Mouse (Mus musculus) urinary bladder, adult 18-20 months (tissue): ENCODE data around the gene Cbx5.

Experiments
- DNase-seq, 2 experiments: peaks; one replicate each; pipeline ENCODE4 v3.0.0; 2022; ENCODE audit warnings: low spot score in 2 of 2, mixed read lengths in 2 of 2

Cbx5 gene

DNA sequence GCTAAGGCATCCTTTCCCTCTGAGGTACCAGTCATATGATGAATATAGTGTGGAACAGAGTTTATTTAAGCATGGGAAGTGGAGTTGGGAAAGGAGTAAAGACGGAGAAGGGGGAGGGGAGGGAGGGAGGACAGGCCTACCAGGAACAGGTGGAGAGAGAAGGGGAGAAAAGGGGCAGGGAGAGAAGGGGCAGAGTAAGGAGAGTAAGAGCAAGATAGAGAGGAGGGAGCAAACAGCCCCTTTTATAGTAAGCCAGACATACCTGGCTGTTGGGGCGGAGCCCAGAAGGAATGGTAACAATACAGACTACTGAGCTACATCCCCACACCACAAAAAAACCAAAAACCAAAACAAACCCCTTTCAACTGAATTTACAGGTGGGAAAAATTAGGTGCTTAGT, 23.6 kb downstream of the Cbx5 start:
- no peak for DNase-seq

DNA sequence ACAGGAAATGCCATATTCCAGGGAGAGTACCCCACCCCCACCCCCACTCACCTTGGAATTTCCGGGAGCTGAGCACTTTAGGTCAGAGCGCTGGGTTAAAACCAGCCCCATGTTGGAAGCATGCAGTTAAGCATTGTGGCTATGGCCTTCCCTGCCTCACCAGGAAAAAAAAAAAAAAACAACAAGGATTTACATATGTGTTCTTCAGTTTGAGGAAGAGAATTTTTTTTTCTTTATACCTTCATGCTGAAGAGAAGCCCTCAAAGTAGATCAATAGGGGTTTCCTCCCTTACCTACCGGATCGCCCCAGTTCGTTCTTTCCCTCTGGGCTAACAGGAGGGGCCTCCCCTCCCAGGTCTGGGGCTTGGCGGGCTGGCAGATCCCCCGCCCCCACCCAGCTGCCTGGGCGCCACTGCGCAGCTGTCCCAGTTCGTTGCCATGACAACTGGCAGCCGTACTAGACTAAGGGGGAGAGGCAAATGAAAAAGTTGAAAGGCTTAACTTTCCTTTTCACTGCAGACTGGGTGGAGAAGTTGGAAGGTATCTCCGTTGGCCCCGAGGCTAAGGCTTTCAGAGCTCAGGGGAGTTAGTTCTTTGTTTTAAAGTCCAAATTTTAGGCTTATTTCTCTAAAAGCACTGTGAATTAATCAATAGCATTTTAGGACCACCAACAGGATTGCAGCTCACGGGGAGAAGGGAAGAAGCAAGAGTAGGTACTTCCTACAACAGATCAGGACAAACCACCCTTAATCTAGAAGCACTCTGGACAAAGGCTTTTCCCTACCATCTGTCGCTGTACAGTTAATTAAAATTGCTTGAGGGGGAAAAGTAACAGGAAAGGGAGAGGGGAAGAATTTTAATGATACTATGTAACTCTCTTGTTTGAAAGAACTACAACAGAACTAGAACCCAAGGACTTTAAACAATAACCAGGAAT, 24.4 kb downstream of the Cbx5 start:
- DNase-seq: peak; percentile 59 to 78

DNA sequence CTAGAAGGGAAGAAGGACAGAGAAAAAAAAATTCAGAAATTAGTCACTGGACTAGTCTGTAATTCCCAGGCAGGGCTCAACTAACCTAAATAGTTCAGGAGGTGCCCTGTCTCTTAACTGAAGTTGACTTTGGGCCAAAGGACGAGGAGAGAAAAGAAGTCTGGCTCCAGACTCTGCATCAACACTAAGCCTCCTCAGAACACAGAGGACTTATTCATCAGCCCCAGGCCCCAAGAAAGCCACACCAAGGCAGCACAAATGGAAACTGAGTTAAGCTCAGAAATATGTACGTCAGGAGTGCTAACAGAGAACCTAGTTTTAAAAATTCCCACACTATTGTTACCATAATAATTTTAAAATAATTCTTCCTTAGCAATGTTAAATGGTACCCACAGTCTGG, 25.5 kb downstream of the Cbx5 start:
- no peak for DNase-seq

DNA sequence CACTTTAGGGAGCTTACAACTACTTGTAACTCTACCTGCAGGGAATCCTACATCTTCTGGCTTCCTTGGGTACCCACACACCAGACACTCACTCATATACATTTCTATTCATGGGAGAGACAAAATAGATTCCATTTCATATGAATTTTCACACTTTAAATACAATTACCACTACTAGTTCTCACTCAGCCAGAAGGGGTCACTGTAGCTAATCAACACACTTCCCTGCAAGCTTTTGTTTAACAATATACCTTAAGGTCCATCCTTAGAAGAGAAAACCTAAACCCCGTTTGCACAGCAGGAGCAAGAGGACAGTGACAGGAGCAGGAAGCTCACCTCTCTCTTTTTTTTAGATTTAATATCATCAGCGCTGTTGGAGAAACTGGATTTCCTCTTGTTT, 34.5 kb downstream of the Cbx5 start:
- DNase-seq: no peak

DNA sequence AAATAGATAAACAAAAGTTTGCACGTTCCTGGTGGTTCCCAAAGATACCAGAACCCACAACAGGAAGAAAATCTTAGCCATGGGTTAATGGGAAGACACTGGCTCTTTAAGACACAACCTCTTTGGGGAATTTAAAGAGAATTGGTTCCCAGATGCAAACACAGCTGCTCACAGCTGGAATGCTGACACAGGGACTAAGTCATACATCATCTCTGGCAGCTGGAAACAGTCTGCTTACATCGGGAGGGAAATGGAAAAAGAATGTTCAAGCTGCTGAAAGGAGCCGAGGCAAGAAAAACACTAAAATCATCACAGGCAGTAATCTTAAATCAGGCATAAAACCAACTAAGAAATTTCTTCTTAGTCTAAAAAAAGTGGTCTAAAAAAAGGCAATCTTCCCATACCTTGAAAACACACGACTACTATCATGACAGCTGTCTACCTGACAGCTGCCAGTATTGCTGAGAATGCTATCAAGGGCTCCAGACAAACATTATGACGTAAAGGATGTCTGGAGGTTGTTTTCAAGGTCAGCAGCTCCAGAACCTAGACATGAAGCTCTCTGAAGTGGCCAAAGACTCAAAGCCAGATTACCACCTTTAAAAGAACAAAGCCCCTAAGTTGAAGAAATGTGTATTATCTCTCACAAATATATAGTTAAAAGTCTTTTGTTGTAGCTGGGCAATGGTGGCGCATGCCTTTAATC, 37.4 kb downstream of the Cbx5 start:
- no peak for DNase-seq

DNA sequence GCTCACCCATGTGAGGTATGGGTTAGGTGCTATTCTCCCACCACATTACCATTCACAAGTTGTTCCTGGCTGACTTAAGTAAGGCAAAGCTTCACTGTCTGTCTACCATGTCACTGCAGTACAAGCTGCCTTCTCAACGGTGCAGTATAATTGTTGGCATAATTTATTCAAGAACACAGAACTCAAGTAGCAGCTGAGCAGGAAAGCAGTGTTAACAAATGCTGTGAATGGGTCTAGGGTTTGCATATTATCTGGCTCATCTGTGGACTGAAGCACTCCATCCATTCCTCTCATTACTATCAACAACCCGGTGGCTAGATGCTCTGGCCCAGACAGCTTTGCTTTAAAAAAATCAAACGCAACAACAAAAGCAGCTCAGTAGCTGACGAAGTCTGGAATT, 41.8 kb downstream of the Cbx5 start:
- DNase-seq: no peak

DNA sequence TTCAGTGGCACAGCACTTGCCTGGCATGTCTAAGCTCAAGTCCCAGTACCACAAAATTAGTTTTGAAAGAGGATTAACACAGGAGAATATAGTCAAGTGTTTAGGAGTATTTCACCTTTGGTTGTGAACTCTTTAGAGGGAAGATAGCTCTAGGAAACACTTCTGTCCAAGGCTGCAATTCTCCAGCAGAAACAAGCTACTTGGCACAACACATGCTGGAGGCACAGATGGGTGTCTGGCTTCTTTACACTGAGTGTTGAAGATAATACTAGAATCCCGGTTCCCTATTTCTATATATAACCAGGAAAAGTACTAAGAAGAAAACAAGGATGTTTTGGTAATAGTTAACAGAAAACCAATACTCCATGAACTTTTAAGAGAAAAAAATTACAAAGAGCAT, 42.8 kb downstream of the Cbx5 start:
- DNase-seq: no peak

DNA sequence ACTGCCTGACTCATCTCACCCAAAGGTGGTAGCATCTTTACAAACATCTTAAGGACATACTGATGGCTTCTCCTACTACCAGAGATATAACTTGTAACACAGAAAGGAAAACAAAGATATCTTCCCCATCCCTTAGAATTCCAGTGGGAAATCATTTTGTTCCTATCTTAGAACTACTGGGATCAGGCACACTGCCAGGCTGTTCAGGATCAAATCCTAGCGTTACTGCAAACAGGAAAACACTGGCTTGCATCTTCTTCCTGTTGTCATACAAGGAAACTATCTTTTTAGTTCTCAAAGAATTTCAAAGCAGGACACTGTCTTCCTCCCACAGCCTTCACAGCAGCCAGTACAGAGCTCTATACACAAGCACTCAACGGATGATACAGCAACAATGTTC, 46.0 kb downstream of the Cbx5 start:
- no peak for DNase-seq

DNA sequence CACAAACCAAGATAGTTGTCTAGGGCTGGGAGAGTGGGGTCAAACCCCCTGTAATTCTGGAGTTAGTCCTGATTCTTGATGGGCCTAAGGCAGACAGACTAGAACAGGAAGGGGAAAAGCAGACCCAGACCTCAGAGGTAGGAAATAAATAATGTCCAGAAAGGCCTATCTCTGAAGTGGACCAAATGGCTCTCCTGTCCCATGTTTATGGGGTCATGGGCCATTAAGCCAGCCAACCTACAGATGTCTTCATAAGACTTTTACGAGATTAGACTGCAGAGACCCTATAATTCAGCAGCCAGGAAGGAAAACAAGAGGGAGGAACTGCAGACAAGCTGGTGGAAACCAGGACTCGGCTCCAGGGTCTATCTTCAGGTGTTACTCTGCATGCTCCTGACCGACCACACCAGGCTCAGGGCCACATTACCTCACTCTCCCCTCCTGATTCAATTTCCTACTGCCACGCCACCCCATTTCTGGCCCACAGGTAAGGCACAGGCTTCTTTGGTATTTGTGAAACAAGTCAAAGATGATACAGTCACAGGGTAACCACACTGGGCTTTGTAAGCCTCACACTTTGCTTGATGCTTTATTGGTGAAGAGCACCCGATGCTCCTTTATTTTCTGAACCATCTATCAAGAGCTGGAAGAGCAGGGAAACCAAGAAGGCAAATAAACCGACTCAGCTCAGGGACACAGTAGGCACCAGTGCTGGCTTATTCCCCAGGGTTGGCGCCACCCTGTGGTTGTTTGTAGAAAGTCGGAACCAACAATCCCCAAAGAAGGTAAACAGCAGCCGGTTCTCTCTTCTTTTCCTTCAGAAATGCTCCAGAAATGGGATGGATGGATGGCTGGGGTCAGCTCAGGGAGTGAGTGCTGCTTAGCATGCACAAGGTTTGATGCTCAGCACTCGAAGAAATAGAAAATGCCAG, 48.8 kb downstream of the Cbx5 start:
- DNase-seq: peak in 1 of 2 experiments; percentile 23

DNA sequence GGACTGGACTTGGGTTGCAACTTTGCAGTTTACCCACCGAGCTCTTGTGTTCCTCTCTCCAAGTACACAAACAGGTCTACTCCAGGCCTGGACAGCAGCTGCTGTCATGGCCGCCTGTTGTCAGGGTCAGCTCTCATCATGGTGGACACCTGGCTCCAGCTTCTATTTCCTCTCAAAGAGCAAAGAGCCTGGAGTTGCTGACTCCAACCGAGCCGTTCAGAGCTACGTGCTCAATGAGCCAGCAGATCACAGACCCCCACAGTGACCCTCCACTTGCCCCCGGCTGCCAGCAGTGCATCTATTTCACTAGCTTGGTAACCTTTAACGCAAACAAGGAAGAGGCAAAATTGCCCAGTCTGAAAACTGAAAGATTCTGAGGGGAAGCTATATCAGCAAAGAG, 49.5 kb downstream of the Cbx5 start:
- no peak for DNase-seq

DNA sequence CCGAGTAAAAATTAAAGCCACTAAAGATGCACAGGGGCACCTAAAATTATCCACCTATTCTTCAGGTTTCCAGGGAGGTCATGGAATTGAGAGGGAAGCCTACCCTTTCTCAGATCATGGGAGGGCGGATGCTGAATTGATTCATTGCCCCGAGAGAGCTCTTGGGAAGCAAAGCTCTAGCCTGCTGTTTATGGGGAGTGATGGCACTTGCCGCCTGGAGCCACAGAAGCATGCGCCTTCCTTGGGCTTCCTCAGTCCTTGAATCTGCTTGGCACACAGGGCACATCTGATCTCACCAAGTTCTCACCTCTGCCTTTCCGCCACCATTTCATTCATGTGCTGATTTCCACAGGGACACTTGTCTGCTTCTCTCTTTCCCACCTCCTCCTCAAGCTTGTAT, 51.8 kb downstream of the Cbx5 start:
- DNase-seq: no peak

DNA sequence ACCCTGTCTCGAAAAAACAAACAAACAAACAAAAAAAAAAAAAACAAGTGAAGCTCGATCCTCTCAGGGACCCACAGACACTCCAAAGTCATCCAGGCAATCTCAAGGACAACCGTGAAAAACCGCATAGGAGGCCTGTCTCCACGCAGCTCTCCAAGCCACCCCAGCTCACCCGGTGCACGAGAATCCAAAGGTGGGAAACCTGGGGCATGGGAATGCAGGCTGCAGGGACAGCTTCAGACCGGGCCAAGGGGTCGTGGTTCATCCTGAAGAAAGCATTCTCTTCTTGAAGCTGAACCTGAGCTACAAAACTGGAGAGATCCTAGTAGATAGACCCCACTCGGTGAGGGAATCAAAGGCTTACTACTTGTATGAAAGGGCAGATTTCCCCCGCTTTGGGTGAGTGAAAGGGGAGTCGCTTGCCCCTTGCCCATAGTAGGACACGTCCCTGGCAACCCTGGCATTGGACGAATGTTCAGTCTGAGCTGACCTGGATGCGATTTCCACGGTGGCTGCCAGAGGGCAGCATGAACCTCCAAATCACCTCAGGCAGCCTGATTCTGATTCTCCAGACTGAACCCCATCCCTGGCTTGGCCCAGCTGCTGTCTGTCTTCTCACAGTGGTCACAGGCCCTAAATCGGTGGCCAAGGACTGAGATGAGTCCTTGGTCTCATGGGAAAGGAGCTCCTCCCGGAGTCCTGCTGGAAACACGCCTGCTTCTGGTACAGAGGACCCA, 54.0 kb downstream of the Cbx5 start:
- DNase-seq: peak in 1 of 2 experiments; percentile 46

DNA sequence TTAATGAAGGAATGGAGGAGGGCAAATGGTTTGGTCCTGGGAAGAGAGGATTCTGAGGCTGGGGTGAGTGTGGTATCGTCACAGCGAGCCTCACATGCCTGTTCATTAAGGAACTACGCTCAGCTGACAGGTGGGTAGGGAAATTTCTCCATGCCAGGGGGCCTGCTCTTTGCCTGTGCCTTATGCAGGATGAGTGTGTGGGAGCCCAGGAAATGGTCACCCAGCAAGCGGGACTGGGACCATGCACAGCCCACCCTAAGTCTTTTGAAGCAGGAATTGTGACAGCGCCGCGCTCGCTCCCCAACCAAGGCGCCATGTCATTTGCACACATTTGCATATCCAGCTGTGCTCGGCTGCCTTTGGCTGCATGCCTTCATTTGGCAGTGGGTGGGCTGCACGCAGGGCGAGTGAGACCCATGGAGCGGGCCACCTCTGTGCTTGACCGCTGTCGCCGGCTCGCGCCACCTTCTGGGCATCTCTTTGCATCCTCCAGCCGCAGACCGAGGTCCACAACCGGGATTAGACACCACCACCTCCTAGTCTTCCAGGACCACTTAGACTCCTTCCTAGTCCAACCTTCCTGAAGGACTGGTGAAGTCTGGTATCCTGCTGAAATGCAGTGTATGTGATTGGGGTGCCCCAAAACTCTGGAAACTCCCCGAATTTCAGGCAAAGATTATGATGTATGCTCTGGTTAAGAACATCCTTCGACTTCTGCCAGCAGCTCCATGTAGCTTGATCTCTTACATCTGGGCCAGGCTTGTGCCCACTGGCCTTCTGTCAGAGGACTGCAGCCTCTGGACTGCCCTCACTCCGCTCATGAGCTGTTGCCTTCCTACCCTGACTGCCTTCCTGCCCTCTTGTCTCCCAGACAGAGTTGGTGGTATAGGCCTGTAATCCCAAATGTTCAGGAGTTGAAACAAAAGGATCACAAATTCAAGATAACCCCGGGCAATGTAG, 55.7 kb downstream of the Cbx5 start:
- DNase-seq: no peak

DNA sequence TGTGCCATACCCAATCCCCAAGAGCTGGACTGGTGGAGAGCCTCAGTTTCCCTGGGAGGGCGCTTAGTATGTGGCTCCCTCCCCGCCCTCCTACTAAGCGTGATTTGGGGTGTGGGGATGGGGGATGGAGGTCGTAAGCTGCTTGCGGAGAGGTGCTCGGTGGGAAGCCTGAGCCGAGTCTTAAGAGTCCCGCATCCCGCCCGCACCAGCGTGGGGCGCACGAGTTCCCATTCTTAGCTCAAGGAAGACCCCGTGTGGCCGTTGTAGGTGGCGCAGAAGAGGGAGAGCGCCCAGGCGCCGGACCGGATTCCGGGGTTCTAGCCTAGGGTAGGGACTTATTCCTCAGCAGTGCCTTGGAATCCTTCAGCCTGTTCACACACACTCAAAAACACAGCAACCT, 56.5 kb downstream of the Cbx5 start:
- no peak for DNase-seq

DNA sequence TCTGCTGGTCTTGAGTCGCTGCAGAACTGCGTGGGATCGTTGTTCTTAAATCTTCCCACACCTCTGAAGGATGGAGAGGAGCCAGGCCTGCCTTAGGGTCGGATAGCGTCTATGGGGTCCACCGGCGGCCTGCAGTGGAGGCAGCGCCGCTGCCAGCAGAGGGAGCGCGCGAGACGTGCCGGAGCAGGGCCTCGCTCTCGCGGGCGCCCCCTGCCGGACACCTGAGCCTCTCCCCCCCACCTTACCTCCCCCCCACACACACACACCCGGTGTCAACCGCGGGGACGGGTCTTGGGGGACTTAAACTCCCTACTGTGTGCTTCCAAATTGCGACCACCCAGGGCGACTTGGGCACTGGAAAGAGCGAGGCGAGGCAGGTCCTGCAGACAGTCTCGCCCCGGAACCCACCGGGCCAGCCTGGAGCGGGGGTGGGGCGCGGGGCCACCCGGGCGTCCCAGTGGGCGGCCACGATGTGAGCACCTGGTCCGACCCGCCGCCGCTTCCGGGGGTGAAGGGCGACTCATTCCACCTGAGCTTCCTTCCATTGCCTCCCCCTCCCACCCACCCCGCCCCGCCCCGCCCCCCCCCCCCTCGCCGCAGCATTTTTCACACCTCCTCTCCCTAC, 57.3 kb downstream of the Cbx5 start:
- peak; percentile 45 to 74 for DNase-seq

DNA sequence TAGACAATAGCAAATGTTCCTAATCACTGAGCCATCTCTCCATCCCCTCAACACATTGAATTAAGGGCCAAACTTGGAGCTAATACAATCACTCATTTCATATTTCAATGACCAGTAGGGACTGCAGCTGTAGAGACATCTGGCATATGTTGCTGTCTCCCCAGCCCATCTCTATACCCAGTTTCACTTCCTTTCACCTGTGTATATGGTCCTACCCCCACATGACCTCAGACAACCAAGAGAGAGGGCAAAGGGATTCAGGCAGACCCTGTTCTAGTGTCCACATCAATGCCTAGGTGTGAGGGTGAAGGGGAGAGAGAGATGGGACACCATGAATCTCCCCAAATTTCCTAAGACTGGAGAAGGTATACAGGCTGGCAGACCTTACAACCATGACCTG, 59.2 kb downstream of the Cbx5 start:
- DNase-seq: no peak

DNA sequence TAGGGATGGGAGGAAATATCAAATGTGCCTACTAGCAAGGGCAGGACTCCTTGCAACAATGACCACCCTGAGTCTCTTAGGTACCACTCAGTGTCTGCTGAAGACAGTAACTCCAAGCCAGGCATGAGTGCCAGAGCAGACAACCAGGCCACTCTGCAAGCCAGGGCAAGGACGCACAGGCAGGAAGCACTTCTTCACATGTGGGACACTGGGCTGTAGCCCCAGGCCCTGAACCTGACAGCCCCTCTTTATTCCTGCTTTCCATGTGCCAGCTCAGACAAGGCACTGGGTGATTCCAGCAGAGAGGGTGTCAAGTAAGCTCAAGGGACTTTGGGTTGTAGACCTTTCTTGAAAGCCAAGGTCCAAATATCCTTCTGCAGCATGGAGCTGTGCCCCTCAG, 60.8 kb downstream of the Cbx5 start:
- DNase-seq: no peak

DNA sequence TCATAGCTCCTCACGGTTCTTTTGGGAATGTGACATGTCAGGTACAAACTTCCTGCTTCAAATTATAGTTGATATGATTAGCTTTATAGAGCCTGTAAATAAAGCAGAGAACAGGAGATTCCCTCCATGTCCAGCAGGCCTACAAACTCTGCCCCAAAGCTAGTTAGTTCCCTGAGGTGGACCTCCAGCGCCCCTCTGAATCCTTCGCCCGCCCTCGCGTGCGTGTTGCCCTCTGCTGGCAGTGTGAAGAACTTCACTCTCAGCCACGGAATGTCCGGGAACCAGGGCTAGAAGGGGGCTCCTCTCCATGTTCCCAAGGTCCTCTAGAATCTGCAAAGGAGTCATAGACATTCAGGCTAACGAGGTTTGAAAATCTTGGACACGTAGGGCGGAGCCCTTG, 61.5 kb downstream of the Cbx5 start:
- DNase-seq: no peak

DNA sequence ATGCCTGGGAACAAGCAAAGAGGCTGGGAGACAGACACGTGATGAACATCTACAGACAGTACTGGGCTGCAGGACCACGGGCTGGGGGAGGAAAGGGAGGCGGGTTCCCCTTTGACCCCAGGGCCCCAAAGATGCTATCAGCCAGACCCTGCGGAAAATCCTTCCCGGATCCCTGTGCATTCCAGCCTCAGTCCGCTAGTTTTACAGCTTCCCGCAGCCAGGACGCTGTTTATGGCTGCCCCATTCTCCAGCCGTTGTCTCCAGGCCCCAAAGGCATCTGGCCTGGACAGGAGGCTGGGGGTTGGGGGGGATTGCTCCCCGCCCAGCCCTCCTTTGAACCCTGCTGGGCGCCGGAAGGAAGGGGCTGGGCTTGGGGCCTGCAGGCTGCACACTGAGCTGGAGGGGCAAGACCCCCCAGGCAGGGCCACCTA, 62.0 kb downstream of the Cbx5 start:
- DNase-seq: no peak
